Mouse (Mus musculus): ENCODE measurements around the gene Doc2b.

GRCm38 (mm10) chr11:75830386-75830785, 34.5 kb upstream of the Doc2b start:
- no peak for TF ChIP-seq GATA1 (IDR thresholded peaks at IDR 0.05; ENCODE audit: low read length)
- TF ChIP-seq TAL1 (IDR thresholded peaks at IDR 0.05; ENCODE audit: low read length) = no peak
